Mouse (Mus musculus) megakaryocyte, embryonic 14.5 days (primary cell): ENCODE measurements around the gene Zfp367. TPM values are rescaled to one million over a fixed set of nuclear protein-coding genes. Genes with fewer than 3 reads are reported as not detected.

Experiments used
- H3K27me3 ChIP-seq: replicated peaks from 2 replicates; pipeline ENCODE3; 2012; ENCODE audit warnings: inconsistent platforms
- H3K36me3 ChIP-seq: replicated peaks from 2 replicates; pipeline ENCODE3; 2012; ENCODE audit warnings: low read length, inconsistent platforms, mixed read lengths
- H3K4me1 ChIP-seq: 2 replicates; pipeline ENCODE4 v1.6.1; 2012; ENCODE audit warnings: inconsistent platforms
- H3K4me3 ChIP-seq: replicated peaks from 2 replicates; pipeline ENCODE3; 2012; ENCODE audit warnings: moderate library complexity, mild to moderate bottlenecking, inconsistent platforms
- H3K9me3 ChIP-seq: 2 replicates; pipeline ENCODE4 v1.6.1; 2012; ENCODE audit warnings: inconsistent platforms
- FLI1 ChIP-seq: IDR thresholded peaks from 2 replicates; pipeline ENCODE4 v1.6.1; 2012; ENCODE audit warnings: low read length, inconsistent platforms, mixed read lengths
- GATA1 ChIP-seq: IDR thresholded peaks from 3 replicates; pipeline ENCODE4 v1.6.1; 2012; ENCODE audit warnings: mixed read lengths, low read length, inconsistent platforms, borderline replicate concordance
- polyA plus RNA-seq: library from polyadenylated mRNA; stranded (reverse); fragments of >175 nt; gene quantifications from 2 replicates; pipeline ENCODE4 v1.2.3, GENCODE M21; 2012; ENCODE audit warnings: low replicate concordance; ENCODE audit not compliant: insufficient read depth

Gene Zfp367
- polyA plus RNA-seq, 1 experiment = 2.1 TPM

DNA sequence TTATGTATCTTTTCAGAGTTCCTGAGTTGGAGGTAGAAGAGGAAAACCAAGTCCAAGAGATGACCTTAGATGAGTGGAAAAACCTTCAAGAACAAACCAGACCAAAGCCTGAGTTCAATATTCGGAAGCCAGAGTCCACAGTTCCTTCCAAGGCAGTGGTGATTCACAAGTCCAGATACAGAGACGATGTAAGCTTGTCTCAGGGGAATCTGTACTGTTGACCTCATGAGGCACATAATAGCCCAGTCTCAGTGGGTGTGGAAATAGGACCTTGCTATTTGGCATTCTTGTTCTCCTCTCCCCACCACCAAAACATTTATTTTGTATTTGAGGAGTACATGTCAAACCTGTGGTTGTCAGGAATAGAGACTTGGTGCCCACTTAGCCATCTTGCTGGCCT lies 29.1 kb upstream of the Zfp367 start:
- no peaks in the 10 kb centered on the region for H3K9me3 ChIP-seq
- peaks cover 26% of the 10 kb centered on the region for H3K36me3 ChIP-seq
- H3K4me1 ChIP-seq = peaks cover 7% of the 10 kb centered on the region
- no peaks in the 10 kb centered on the region for H3K27me3 ChIP-seq
- TF ChIP-seq FLI1 = no peak
- TF ChIP-seq GATA1 = no peak
- no peak overlapping the region for H3K4me3 ChIP-seq

DNA sequence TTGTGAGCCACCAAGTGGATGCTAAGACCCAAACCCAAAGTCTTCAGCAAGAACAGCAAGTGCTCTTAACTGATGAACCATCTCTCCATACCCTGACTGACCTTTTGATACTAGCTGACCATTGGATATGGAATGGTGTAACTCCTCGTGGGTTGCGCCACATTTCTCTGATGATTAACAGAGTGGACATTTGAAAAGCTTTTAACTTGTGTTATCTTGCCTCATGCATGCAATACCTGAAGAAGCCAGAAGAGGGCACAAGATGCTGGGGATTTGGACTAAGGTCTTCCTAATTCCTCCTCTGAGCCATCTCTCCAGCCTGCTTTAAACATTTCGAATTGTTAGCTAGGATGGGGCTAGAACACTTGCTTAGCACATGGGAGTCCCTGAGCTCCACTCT lies 27.9 kb upstream of the Zfp367 start:
- TF ChIP-seq FLI1 (no peak), GATA1 (no peak)
- Histone ChIP-seq H3K27me3 (no peaks in the 10 kb centered on the region), H3K4me1 (peaks cover 4% of the 10 kb centered on the region; the same call in 1 of the 2 replicates), H3K4me3 (no peak overlapping the region), H3K9me3 (no peaks in the 10 kb centered on the region), H3K36me3 (peaks cover 26% of the 10 kb centered on the region)

DNA sequence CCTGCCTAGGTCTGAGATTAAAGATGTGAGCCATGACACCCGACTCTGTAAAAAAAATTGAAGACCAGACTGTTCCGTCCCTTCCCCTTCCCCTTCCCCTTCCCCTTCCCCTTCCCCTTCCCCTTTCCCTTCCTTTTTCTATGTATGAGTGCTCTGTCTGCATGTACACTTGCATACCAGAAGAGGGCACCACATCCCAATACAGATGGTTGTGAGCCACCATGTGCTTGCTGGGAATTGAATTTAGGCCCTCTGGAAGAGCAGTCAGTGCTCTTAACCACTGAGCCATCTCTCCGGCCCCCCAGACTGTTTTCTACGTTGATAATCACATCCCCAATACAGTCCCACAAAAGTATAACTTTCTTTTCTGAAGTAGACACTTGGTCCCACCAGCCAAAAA lies 27.3 kb upstream of the Zfp367 start:
- Histone ChIP-seq H3K4me3 (no peak overlapping the region), H3K4me1 (peaks cover 4% of the 10 kb centered on the region; the same call in 1 of the 2 replicates), H3K27me3 (no peaks in the 10 kb centered on the region), H3K36me3 (peaks cover 24% of the 10 kb centered on the region), H3K9me3 (no peaks in the 10 kb centered on the region)
- TF ChIP-seq FLI1 (no peak), GATA1 (no peak)

DNA sequence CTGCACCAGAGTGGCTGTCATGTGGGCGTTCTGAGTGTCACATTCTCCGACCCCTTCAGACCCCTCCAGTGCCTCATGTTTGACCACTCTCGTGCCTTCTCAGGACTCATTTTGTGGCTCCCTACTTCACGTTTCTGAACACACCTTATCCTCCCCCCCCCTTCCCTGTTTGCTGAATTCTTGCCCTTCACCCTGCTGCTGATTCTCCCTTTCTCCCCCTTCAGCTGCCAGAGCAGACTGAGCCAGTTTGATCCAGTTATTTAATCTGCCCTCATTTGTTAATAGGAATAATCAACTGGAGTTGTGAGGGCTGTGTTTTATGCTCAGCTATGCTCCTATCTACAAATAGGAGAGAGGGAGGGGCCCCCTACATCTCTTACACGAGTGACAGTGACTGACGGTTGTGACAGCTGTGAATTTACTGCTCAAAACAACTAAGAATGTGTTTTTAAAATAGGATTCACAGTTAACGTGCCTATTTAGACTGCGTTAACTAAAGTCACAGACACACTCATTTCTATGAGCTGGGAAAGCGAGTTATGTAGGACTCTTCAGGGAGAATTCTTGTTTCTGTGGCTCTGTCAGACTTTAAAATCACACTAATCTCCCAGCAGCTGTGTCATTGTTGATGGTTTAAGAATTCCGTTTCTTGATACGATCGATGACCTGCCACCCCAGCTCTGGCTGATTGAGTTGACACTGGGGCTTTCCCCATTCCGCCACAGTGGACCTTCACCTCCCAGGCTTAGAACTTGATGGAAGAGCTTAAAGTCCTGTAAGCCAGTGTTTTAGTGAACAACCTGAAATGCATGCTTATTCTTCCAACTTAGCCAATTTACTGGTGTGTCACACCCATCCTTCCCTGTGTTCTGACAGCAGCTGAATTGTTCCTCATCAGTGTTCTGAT lies 26.0 kb upstream of the Zfp367 start:
- Histone ChIP-seq H3K36me3 (peaks cover 25% of the 10 kb centered on the region), H3K4me3 (no peak overlapping the region), H3K4me1 (peaks cover 4% of the 10 kb centered on the region; the same call in 1 of the 2 replicates), H3K9me3 (no peaks in the 10 kb centered on the region), H3K27me3 (no peaks in the 10 kb centered on the region)
- TF ChIP-seq GATA1 = no peak
- TF ChIP-seq FLI1 = no peak

DNA sequence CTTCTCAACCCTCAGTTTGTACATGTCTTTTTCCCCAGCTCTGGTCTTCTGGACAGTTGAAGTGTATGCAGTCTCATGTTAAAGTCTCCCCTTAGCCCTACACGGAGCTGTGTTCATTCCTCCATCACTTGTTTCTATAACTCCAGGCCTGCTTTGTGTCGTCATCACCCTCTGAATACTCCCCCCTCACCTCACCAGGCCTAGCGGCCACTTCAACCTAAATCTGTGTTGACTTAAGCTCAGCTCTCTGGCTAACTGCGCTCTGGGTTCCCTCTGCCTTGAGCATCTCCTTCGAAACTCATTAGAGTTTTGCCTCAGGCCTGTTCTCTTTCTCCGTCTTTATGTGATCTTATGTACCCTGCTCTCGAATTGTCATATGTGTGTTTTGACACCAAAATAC lies 25.0 kb upstream of the Zfp367 start:
- H3K36me3 ChIP-seq = peaks cover 23% of the 10 kb centered on the region
- H3K4me1 ChIP-seq = no peaks in the 10 kb centered on the region
- no peaks in the 10 kb centered on the region for H3K27me3 ChIP-seq
- no peak for TF ChIP-seq GATA1
- no peak for TF ChIP-seq FLI1
- H3K9me3 ChIP-seq = no peaks in the 10 kb centered on the region
- no peak overlapping the region for H3K4me3 ChIP-seq

DNA sequence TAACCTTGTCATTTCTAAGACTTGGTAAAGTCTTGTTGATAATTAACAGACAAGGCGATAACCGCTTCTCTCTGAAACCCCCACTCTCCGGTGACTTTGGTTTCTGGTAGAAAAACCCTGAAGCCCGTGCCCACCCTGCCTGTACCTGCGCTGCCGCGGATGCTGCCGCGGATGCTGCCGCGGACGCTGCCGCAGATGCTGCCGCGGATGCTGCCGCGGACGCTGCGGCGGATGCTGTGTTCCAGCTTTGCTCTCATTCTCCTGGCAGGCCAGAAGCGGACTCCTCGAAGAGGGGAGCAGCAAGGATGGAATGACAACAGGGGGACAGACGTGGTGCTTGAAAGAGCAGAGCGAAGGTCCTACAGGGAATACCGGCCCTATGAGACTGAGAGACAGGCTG lies 16.7 kb upstream of the Zfp367 start:
- no peak overlapping the region for H3K4me3 ChIP-seq
- H3K4me1 ChIP-seq = no peaks in the 10 kb centered on the region; the same call in 1 of the 2 replicates
- TF ChIP-seq FLI1 = no peak
- no peak for TF ChIP-seq GATA1
- H3K9me3 ChIP-seq = 0 out of 2 replicates have a peak, but pooled peaks cover 2% of the 10 kb centered on the region
- peaks cover 18% of the 10 kb centered on the region for H3K36me3 ChIP-seq
- H3K27me3 ChIP-seq = no peaks in the 10 kb centered on the region

DNA sequence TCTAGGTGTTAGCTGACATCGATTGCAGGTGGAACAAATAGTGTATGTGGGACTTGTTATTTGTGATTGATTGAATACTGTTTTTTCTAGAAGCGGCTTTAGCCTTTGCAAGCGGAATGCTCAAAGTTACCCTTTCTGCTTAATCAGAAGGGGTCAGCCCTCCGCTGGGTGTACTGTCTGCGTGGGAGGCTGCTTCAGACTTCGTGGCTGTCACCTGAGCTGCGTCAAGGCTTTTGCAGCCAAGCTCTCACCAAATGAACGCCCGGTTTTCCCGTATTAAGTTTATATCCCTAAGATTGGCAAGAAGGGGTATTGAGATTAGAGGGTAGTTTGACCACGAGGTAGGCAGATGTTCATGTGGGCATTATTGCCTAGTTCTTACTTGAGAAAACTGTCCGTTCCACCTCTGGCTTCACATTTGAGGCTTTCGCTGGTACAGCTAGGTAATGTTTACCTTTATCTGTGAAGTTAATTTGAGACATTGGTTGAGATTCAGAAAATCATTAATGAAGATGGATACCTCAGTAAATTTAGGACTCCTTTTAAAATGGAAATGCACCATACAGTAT lies 10.2 kb upstream of the Zfp367 start:
- H3K4me3 ChIP-seq = peak overlapping the region; percentile 97
- 0 out of 2 replicates have a peak, but pooled peaks cover 2% of the 10 kb centered on the region for H3K9me3 ChIP-seq
- no peak for TF ChIP-seq GATA1
- no peak for TF ChIP-seq FLI1
- peaks cover 6% of the 10 kb centered on the region for H3K27me3 ChIP-seq
- H3K36me3 ChIP-seq = no peaks in the 10 kb centered on the region
- peaks cover 22% of the 10 kb centered on the region for H3K4me1 ChIP-seq

DNA sequence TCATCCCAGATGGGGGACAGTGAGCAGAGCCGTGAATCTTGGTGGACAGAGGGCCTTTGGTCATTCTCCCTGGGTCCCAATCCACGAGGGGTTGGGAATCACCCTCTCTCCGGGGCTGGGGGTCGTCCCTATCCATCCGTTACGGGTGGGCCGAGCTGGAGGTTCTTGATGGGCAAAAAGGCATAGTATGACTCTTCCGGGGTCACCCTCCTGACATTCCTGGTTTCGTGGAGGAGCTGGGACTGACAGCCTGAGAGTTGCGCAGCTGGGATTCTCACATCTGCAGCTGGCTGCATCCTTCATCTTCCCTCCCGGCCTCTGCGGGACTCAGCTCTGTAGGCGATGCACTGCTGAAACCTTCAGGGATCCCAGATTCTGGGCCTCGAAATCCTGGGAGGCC lies 9.6 kb upstream of the Zfp367 start:
- Histone ChIP-seq H3K4me3 (peak overlapping the region; percentile 97), H3K27me3 (peaks cover 6% of the 10 kb centered on the region), H3K36me3 (no peaks in the 10 kb centered on the region), H3K9me3 (0 out of 2 replicates have a peak, but pooled peaks cover 2% of the 10 kb centered on the region), H3K4me1 (peaks cover 22% of the 10 kb centered on the region)
- TF ChIP-seq FLI1 (no peak), GATA1 (no peak)

DNA sequence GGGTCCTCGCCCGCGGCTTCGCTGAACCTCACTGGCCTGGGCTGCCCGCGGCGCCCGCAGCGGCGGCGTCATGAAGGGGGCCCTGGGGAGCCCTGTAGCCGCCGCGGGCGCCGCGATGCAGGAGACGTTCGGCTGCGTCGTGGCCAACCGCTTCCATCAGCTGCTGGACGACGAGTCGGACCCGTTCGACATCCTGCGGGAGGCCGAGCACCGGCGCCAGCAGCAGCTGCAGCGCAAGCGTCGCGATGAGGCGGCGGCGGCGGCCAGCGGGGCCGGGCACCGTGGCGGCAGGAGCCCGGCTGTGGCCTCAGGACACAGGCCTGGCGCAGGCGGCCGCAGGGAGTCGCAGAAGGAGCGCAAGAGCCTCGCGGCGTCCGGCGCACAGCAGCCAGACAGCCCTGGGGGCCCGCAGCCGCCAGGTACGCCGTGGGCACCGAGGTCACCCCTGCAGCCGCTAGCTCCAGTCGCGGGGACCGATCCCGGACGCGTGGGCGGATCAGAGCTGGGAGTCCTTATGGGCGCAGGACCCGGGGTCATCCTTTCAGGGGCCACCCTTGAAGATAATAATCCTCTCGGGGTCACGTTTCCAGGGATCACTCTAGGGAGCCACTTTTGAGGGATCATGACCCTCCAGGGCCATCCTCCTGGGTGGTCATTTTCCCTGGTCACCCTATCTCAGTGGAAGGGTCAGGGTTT lies 9.1 kb upstream of the Zfp367 start:
- peaks cover 22% of the 10 kb centered on the region for H3K4me1 ChIP-seq
- peaks cover 6% of the 10 kb centered on the region for H3K27me3 ChIP-seq
- TF ChIP-seq FLI1 = no peak
- no peak for TF ChIP-seq GATA1
- 0 out of 2 replicates have a peak, but pooled peaks cover 2% of the 10 kb centered on the region for H3K9me3 ChIP-seq
- peak overlapping the region; percentile 97 for H3K4me3 ChIP-seq
- no peaks in the 10 kb centered on the region for H3K36me3 ChIP-seq

DNA sequence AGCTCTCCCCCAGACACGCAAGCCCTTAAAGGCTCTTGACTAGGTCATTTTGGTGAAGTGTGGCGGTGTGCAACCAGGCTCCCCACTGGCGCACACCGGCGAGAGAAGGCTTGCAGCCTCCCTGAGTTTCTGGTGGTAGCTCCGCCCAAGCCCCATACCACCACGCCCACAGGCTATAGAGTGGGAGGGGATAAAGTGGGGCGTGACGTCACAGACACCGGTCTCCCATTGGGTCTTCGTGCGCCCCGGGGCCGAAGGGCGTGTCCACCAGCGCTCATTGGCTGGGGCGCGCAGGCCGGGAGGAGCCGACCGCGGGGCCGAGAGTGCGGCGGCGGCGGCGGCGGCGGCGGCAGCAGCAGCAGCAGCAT lies 8.5 kb upstream of the Zfp367 start, which contains the start of gene Habp4:
Gene Habp4, plus strand, starts transcription at position 277 of the 368 bp plus-strand sequence.
- no peaks in the 10 kb centered on the region for H3K36me3 ChIP-seq
- H3K4me3 ChIP-seq = peak within 1 kb of the TSS; percentile 97
- 0 out of 2 replicates have a peak, but pooled peaks cover 2% of the 10 kb centered on the region for H3K9me3 ChIP-seq
- peaks cover 22% of the 10 kb centered on the region for H3K4me1 ChIP-seq
- TF ChIP-seq GATA1 (no peak), FLI1 (no peak)
- H3K27me3 ChIP-seq = peaks cover 8% of the 10 kb centered on the region
